Mouse (Mus musculus) stomach, postnatal 0 days (tissue): ENCODE data around the gene Psmb6.

Experiments used
- CTCF ChIP-seq: IDR thresholded peaks from 2 replicates; pipeline ENCODE4 v1.5.1; 2016; ENCODE audit warnings: antibody characterized with exemption, low read depth, mild to moderate bottlenecking, moderate library complexity
- EP300 ChIP-seq: optimal IDR thresholded peaks from 2 replicates; pipeline ENCODE3; 2016; ENCODE audit warnings: antibody characterized with exemption

- TF ChIP-seq CTCF (peak; percentile 85), EP300 (no peak)
Measured at GRCm38 (mm10) chr11:70516352-70516751, 8.8 kb upstream of the Psmb6 start.
